Mouse (Mus musculus): Measurements from ENCODE around the gene Nkx2-5. TPM values are rescaled to one million over a fixed set of nuclear protein-coding genes. Genes with fewer than 3 reads are reported as not detected.

Nkx2-5 gene
- total and polyA plus RNA-seq, 3 experiments, result not detected

- no peak overlapping the region for H3K27ac ChIP-seq (ENCODE audit: control insufficient read depth, low read depth, low read length)
- H3K4me3 ChIP-seq (ENCODE audit: control insufficient read depth in 1 of 2, insufficient read depth in 1 of 2, low read depth in 2 of 2, low read length in 2 of 2), result no peak overlapping the region
- H3K27me3 ChIP-seq (ENCODE audit: control insufficient read depth in 1 of 2, insufficient read depth in 2 of 2, low read length in 2 of 2), result no peaks in the 10 kb centered on the region
- no peak for TF ChIP-seq GATA1 (IDR thresholded peaks at IDR 0.05; ENCODE audit: low read depth, low read length)
- TF ChIP-seq SMC3 (IDR thresholded peaks at IDR 0.05; ENCODE audit: low read depth, low read length), result 0 out of 2 replicates have a peak, but pooled peaks have one; percentile 21
- no peak for TF ChIP-seq SIN3A (IDR thresholded peaks at IDR 0.05; ENCODE audit: low read length)
- peak in 2 of 3 experiments; percentile 32 to 35; a peak in 4 of 6 replicates for TF ChIP-seq CTCF (IDR thresholded peaks at IDR 0.05 in 2 of 3, conservative IDR thresholded peaks at IDR 0.05 in 1 of 3; ENCODE audit: control insufficient read depth in 1 of 3, insufficient read depth in 1 of 3, low read depth in 2 of 3, low read length in 3 of 3, poor library complexity in 1 of 3, severe bottlenecking in 1 of 3)
- no peaks in the 10 kb centered on the region for H3K9me3 ChIP-seq (replicated peaks; ENCODE audit: insufficient read depth, low read length)
- H3K9ac ChIP-seq (ENCODE audit: control insufficient read depth, low read depth, low read length, poor library complexity, severe bottlenecking), result no peak overlapping the region
- peaks cover 0 to 4% of the 10 kb centered on the region in 2 experiments; a peak in 2 of 4 replicates for H3K4me1 ChIP-seq (ENCODE audit: control insufficient read depth in 1 of 2, insufficient read depth in 2 of 2, low read length in 2 of 2)
- peaks cover 0 to 2% of the 10 kb centered on the region in 2 experiments; a peak in 3 of 4 replicates for H3K36me3 ChIP-seq (ENCODE audit: control insufficient read depth in 1 of 2, insufficient read depth in 2 of 2, low read length in 2 of 2)
- peaks cover 14% of the 10 kb centered on the region for H3K79me2 ChIP-seq (ENCODE audit: control insufficient read depth, insufficient read depth, low read length, poor library complexity)
- DNase-seq (ENCODE audit: low read depth, low spot score), result no peak
Measured at GRCm38 (mm10) chr17:26879235-26879634, 34.4 kb upstream of the Nkx2-5 start.

DNA sequence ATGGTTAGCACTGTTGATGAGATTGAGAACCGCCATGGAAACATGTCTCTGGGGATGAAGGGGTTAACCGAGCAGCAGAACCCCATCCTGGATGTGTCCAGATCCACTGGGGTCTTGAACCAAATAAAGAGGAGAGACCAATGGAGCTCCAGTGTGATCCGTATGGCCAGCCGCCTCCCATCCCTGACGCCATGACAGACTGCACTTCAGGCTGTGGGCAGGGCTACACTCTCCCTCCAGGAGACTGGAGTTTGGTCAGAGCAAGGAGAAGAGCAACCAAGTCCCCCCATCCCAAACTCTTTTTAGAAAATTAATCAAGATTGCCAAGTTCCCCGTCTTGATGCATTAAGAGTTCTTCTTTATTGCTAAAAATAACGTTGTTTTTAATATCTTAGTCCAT lies 33.1 kb upstream of the Nkx2-5 start:
- Histone ChIP-seq H3K79me2 (ENCODE audit: control insufficient read depth, insufficient read depth, low read length, poor library complexity) (0 out of 2 replicates have a peak, but pooled peaks cover 4% of the 10 kb centered on the region), H3K36me3 (ENCODE audit: control insufficient read depth in 1 of 2, insufficient read depth in 2 of 2, low read length in 2 of 2) (no peaks in the 10 kb centered on the region; a peak in 1 of 4 replicates), H3K4me1 (ENCODE audit: control insufficient read depth in 1 of 2, insufficient read depth in 2 of 2, low read length in 2 of 2) (no peaks in the 10 kb centered on the region), H3K27me3 (ENCODE audit: control insufficient read depth in 1 of 2, insufficient read depth in 2 of 2, low read length in 2 of 2) (no peaks in the 10 kb centered on the region), H3K4me3 (ENCODE audit: control insufficient read depth in 1 of 2, insufficient read depth in 1 of 2, low read depth in 2 of 2, low read length in 2 of 2) (no peak overlapping the region), H3K9me3 (replicated peaks; ENCODE audit: insufficient read depth, low read length) (no peaks in the 10 kb centered on the region), H3K9ac (ENCODE audit: control insufficient read depth, low read depth, low read length, poor library complexity, severe bottlenecking) (no peak overlapping the region), H3K27ac (ENCODE audit: control insufficient read depth, low read depth, low read length) (no peak overlapping the region)
- DNase-seq (ENCODE audit: low read depth, low spot score), result no peak
- no peak for TF ChIP-seq MAX (IDR thresholded peaks at IDR 0.05; ENCODE audit: low read length)
- no peak for TF ChIP-seq KAT2A (conservative IDR thresholded peaks at IDR 0.05; ENCODE audit: low read depth, low read length)
- TF ChIP-seq NELFE (IDR thresholded peaks at IDR 0.05; ENCODE audit: low read depth, low read length), result no peak
- no peak for TF ChIP-seq GABPA (IDR thresholded peaks at IDR 0.05; ENCODE audit: low read depth, low read length)
- TF ChIP-seq BHLHE40 (IDR thresholded peaks at IDR 0.05; ENCODE audit: borderline replicate concordance, low read depth, low read length), result no peak
- TF ChIP-seq MEF2A (IDR thresholded peaks at IDR 0.05; ENCODE audit: extremely low read depth, insufficient replicate concordance, low read depth, low read length, poor library complexity, severe bottlenecking), result no peak
- TF ChIP-seq USF1 (IDR thresholded peaks at IDR 0.05; ENCODE audit: low read depth, low read length), result no peak
- TF ChIP-seq POLR2AphosphoS2 (IDR thresholded peaks at IDR 0.05; ENCODE audit: low read length), result no peak
- no peak for TF ChIP-seq CTCF (IDR thresholded peaks at IDR 0.05 in 2 of 3, conservative IDR thresholded peaks at IDR 0.05 in 1 of 3; ENCODE audit: control insufficient read depth in 1 of 3, insufficient read depth in 1 of 3, low read depth in 2 of 3, low read length in 3 of 3, poor library complexity in 1 of 3, severe bottlenecking in 1 of 3)
- no peak for TF ChIP-seq NRF1 (IDR thresholded peaks at IDR 0.05; ENCODE audit: insufficient read depth, low read depth, low read length, poor library complexity, severe bottlenecking)
- TF ChIP-seq MXI1 (IDR thresholded peaks at IDR 0.05; ENCODE audit: low read depth, low read length), result no peak
- no peak for TF ChIP-seq POLR2AphosphoS5 (IDR thresholded peaks at IDR 0.05; ENCODE audit: borderline replicate concordance, low read depth, low read length)
- TF ChIP-seq USF2 (IDR thresholded peaks at IDR 0.05; ENCODE audit: borderline replicate concordance in 1 of 2, insufficient read depth in 1 of 2, low read depth in 1 of 2, low read length in 2 of 2), result no peak
- TF ChIP-seq ZKSCAN1 (IDR thresholded peaks at IDR 0.05; ENCODE audit: low read depth, low read length), result no peak
- no peak for TF ChIP-seq E2F4 (IDR thresholded peaks at IDR 0.05; ENCODE audit: borderline replicate concordance, low read depth, low read length)
- no peak for TF ChIP-seq MAZ (IDR thresholded peaks at IDR 0.05; ENCODE audit: low read depth, low read length)
- no peak for TF ChIP-seq UBTF (IDR thresholded peaks at IDR 0.05; ENCODE audit: borderline replicate concordance, insufficient read depth, low read depth, low read length)
- TF ChIP-seq ZNF384 (IDR thresholded peaks at IDR 0.05; ENCODE audit: low read depth, low read length), result no peak
